ENCODE assay signal across 11 mouse cellular contexts in the genomic region with DNA sequence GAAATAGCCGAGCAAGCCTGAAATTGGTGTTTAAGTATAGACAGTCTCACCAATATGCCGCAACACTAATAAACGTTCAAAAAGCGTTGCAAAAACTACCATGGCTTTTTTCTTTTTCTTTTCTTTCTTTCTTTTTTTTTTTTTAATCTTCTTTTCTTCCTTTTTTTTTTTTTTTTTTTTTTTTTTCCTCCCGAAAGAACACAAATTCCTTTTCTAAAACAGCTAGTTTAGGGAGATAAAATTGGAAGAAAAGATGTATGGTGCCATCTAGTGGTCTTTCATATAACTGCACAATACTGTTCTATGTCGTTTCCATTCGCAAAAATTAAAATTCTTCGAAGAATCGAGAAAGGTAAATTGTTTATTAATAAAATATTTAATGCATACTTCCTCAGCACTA. TPM values are rescaled to one million over a fixed set of nuclear protein-coding genes. Genes with fewer than 3 reads are reported as not detected.
DNase-seq lines count a peak whose midpoint lies in the region; ATAC-seq and TF ChIP-seq lines count a peak whose summit lies in the region.
"Had no signal": no experiment of that assay in that cellular context is flagged by ENCODE, and none has a peak within 500 bp of the region (broad histone marks: within the 10 kb centered on the region; RNA-seq: fewer than 3 reads in every experiment).

No protein-coding gene starts in this region.

- no peaks in the 10 kb centered on the region for H3K9me3 ChIP-seq in lung, embryonic 14.5 days (ENCODE audit: low read depth, low read length)

- peak; percentile 62 for TF ChIP-seq CTCF in lung, embryonic 14.5 days (IDR thresholded peaks at IDR 0.05; ENCODE audit: low read depth)
- TF ChIP-seq CTCF in brain, embryonic 14.5 days (IDR thresholded peaks at IDR 0.05; ENCODE audit: borderline replicate concordance, extremely low read depth, insufficient read depth, insufficient read length): peak; percentile 21; the same call in 1 of the 2 replicates

- ATAC-seq in lung, embryonic 14.5 days (ENCODE audit: insufficient read depth): no peak

- no peak overlapping the region for H3K27ac ChIP-seq in lung, embryonic 14.5 days (ENCODE audit: low read depth)

- peak; percentile 23 for DNase-seq in gastrocnemius, adult 18-20 months (ENCODE audit: low spot score)
- no peak for DNase-seq in gastrocnemius, postnatal 10 days
- peak; percentile 80 for DNase-seq in lung, embryonic 14.5 days
- DNase-seq in lung, postnatal 10 days: no peak
- DNase-seq in brain, embryonic 14.5 days (ENCODE audit: low read depth): peak; percentile 75
- peak; percentile 77 for DNase-seq in retina, embryonic 14.5 days (ENCODE audit: low spot score)
- no peak for DNase-seq in thymus, adult 18-20 months
- no peak for DNase-seq in urinary bladder, postnatal 25 days (ENCODE audit: low spot score)

- no peak overlapping the region for H3K4me3 ChIP-seq in lung, embryonic 14.5 days (ENCODE audit: low read depth, low read length)
- H3K4me3 ChIP-seq: myocyte had no signal

- no peaks in the 10 kb centered on the region for H3K27me3 ChIP-seq in lung, embryonic 14.5 days (ENCODE audit: insufficient read depth, low read length)

- H3K9ac ChIP-seq in lung, embryonic 14.5 days: no peak overlapping the region

- WGBS in lung, embryonic 14.5 days: 35% methylated on average over 9 of the region's 9 CpGs

- TF ChIP-seq POLR2A in brain, embryonic 14.5 days (IDR thresholded peaks at IDR 0.05; ENCODE audit: borderline replicate concordance, extremely low read depth, insufficient read depth, insufficient read length, poor library complexity, severe bottlenecking): no peak

- H3K4me2 ChIP-seq in lung, embryonic 14.5 days: no peak overlapping the region

- no peaks in the 10 kb centered on the region for H3K36me3 ChIP-seq in lung, embryonic 14.5 days (ENCODE audit: insufficient read depth)

- no peaks in the 10 kb centered on the region for H3K4me1 ChIP-seq in lung, embryonic 14.5 days (ENCODE audit: insufficient read depth)

RNA-seq across cellular contexts. Expression of a gene that starts 25.4 kb away (rescaled TPM):
- total RNA-seq in gastrocnemius, adult 18-20 months (2021): not detected
- total RNA-seq in gastrocnemius, postnatal 10 days (2021): under 1 TPM in 1 of 2 experiments, not detected in 1; 0.25 TPM
- 0.20 TPM in 1 of 2 replicates, not detected in the other for polyA plus RNA-seq in lung, embryonic 14.5 days (2014; fragmentation: Nextera tagmentation; extraction: Ambion mirVana)
- polyA plus RNA-seq in brain, embryonic 14.5 days (2012; rRNA removed): 1.0 and 2.1 TPM in 2 replicates
- total RNA-seq: left cerebral cortex, postnatal 36 days had no signal
- polyA plus RNA-seq: heart, embryonic 16.5 days; myocyte had no signal

RNA-seq across cellular contexts. Expression of a gene that starts 46.0 kb away (rescaled TPM):
- total RNA-seq in gastrocnemius, adult 18-20 months (2021): 1 to 10 TPM; 2.2 to 2.8 TPM
- 1 to 10 TPM; 7.8 to 9.3 TPM for total RNA-seq in gastrocnemius, postnatal 10 days (2021)
- polyA plus RNA-seq in lung, embryonic 14.5 days (2014; fragmentation: Nextera tagmentation; extraction: Ambion mirVana): 23.7 and 25.3 TPM in 2 replicates
- 1.1 and 1.6 TPM in 2 replicates for polyA plus RNA-seq in brain, embryonic 14.5 days (2012; rRNA removed)
- polyA plus RNA-seq: myocyte had no signal

Comparison
In these comparisons a context has a peak if more than half of its experiments do, and no peak if none do; other contexts are left out.
1. DNase-seq: peak in gastrocnemius, adult 18-20 months (single experiment), lung, embryonic 14.5 days (single experiment), brain, embryonic 14.5 days (single experiment) and retina, embryonic 14.5 days (single experiment); none in gastrocnemius, postnatal 10 days (single experiment), lung, postnatal 10 days (single experiment), thymus, adult 18-20 months (0 of 2) and urinary bladder, postnatal 25 days (single experiment).